Mouse (Mus musculus) kidney, adult 2 months (tissue): ENCODE measurements around the gene Dusp8.

Source experiments
- CTCF ChIP-seq: fragments of 200-500 bp; conservative IDR thresholded peaks from 2 replicates; pipeline ENCODE4 v1.5.1; 2011; ENCODE audit warnings: low read depth, mild to moderate bottlenecking, control low read depth, low read length, moderate library complexity, mixed read lengths; ENCODE audit not compliant: insufficient read depth, insufficient read length
- POLR2A ChIP-seq: fragments of 200-500 bp; IDR thresholded peaks from one replicate; pipeline ENCODE4 v1.6.1; 2011; ENCODE audit warnings: low read depth, low read length, control low read depth

DNA sequence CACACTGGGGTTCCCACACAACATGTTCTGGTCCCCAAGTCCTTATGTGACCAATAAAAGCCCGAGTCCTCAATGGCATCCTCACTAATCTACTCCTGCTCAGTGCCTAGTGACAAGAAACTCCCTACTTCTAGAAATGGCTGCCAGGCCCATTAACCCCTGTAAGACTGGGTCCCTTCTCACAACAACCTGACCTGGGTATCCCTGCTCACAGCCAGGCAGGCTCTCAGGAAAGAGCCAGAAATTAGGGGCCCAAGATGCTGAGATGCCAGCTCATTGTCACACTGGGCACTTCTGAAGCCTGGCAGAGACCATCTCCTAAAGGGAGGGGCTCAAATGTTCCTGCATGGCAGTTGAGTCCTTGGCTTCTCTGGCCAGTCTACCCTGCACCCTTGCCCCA, 2.7 kb downstream of the Dusp8 start:
- TF ChIP-seq POLR2A (no peak), CTCF (no peak)
